Mouse (Mus musculus): Measurements from ENCODE around the gene Magi2. TPM values are rescaled to one million over a fixed set of nuclear protein-coding genes. Genes with fewer than 3 reads are reported as not detected.

The Magi2 gene
- polyA plus RNA-seq, 1 experiment from 2014 or later = 0.78 TPM

DNA sequence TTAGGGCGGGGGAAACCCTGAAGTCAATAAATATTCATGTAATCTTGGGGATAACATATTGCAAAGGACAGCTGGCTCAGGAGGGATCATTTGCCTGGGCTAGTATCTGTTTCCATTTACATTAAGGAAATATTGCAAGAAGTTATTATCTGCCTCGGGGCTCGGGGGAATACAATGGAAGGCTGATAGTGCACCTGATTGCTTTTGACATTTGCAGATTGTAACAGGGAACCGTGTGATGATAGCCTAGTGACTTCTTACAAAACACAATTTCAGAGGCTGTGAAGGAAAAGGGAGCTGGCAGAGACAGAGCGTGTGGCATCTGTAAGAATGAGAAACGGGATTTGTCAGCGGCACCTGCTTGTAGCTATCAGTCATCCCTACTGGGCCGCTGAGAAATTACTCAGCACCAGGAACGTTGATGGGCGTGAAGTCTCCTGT lies 1356.2 kb downstream of the Magi2 start:
- DNase-seq (ENCODE audit: low spot score) = no peak

DNA sequence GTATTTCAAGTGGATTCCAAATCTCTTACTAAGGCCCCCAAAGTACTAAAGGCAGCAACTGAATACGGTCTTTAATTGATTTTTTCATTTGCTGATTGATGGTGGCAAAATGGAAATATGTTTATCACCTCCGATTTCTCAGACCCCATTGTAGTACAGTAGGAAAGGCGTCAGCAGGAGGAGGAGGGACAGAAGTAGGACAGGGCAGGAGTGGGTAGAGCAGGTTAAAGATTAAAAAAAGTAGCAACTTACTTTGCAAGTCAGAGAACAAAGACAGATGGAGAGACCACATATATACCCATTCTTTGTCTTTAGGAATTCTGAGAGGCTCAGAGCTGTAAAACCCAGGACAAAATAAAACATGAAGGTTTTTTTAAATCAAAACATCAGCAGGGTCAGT lies 1356.8 kb downstream of the Magi2 start:
- DNase-seq (ENCODE audit: low spot score) = no peak

DNA sequence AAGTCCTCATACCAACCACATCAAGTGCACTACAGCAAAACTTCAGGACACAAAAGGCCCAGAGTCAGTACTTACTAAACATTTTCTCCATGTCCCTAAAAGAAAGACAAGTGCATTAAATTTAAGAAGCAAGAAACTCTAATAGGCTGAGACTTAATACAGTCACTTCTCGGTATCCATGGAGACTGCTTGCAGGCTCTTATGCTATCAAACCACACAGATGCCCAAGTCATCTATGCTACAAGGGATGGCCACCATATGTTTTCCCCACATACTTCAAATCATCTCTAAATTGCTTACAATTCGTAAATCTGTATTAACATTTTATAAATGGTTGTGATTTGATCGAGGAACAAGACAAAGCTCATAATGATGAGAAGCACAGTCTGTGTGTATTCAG lies 1357.9 kb downstream of the Magi2 start:
- no peak for DNase-seq (ENCODE audit: low spot score)

DNA sequence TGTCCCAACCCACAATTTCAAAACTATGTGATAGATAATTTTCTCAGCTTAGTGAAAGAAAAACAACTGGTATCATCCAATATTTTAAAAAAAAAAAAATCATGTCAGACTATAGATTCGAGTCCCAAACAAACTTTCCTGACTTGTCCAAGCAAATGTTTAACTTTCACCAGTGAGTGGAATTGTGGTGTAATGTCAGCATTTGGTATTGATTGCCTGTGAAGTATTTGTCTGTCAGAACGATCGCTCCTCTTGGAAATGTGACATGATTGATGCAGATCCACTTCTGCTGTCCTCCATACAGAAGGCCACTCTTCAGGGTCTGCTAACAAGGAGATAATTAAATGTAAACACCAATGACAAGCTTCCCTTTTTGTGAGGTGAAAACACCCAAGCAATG lies 1362.9 kb downstream of the Magi2 start:
- DNase-seq (ENCODE audit: low spot score) = no peak

DNA sequence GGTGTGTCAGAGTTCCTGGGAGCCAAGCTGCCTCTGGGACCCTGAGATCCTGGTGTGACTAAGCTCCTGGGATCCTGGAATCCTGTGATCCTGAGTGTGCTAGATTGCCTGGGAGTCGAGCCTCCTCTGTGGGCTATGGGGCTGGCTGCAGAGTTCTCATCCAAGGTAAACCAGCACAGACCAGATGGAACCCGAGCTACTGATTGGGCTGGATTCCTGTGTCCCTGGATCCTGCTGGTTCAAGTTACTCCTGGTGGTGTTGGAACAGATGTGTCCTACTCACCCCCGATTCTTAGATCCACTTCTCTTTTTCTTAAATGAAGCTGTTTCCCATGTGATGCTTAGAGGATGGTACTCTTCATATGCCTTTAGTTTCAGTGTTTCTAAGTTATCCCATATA lies 1371.4 kb downstream of the Magi2 start:
- no peak for DNase-seq (ENCODE audit: low spot score)

DNA sequence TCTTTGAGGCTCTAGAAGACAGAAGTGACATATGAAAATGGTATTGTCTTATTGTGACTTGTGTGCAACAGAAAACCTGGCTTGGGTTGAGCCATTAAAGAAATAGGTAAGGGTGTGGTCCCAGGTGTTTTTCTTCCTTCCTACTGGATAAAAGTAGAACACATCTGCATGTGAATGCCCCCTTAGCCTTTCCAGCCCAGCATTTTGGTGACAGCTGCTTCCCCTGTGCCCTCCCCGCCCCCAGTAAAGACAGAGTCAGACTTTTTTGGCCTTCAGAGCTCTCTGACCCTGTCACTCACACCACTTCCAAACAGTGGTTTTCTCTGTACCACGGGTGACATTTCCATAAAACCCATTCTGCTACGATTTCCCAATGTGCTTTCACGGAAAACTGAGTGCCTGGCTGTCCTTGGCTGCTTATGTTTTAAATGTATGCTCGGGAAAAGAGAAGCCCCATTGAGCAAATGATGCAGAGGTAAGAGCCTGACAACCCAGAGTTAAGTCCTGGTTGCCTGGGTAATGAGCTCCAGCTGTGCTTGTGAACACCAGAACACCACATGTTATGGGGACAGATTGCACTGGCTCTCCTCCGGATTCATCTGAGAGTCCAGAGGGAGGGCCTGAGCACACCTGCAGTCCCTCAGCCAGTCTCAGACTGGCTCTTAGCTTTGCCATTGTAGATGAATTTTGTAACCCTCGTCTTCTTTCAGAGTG lies 1377.1 kb downstream of the Magi2 start:
- DNase-seq (ENCODE audit: low spot score) = no peak

DNA sequence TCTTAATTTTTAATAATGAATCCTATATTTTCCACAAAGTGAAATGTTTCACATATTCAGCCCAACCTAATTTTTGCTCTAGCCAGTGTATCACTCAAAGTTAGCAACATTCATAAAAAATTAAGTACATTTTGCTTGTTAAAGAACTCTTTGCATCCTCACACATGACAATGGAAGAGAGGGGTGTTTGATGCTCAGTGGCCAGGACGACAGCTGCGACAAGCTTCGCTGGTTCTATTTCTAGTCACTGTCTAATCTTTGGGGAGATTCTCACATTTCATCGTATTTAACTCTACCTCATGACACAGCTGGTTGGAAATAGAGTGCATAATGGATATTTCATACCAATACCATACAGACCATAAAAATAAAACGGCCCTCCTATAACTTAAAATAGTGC lies 1379.7 kb downstream of the Magi2 start:
- no peak for DNase-seq (ENCODE audit: low spot score)

DNA sequence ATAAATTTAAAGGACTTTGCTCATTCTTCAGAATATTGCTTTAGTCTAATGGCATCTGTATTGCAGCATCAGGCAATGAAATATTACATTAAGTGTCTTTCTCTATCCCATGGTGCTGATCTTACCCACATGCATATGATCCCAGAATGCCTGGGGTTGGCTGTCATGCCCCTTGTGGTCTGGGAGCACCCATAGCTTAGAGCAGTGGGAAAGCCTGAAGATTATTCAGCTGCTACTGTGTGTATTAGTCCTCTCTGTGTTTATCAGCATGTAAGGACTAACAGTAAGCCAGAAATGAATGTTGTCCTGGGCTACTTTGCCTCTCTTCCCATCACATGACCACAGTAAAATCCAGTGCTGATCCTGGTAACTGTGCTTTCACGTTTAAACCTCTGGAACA lies 1380.7 kb downstream of the Magi2 start:
- DNase-seq (ENCODE audit: low spot score) = no peak

DNA sequence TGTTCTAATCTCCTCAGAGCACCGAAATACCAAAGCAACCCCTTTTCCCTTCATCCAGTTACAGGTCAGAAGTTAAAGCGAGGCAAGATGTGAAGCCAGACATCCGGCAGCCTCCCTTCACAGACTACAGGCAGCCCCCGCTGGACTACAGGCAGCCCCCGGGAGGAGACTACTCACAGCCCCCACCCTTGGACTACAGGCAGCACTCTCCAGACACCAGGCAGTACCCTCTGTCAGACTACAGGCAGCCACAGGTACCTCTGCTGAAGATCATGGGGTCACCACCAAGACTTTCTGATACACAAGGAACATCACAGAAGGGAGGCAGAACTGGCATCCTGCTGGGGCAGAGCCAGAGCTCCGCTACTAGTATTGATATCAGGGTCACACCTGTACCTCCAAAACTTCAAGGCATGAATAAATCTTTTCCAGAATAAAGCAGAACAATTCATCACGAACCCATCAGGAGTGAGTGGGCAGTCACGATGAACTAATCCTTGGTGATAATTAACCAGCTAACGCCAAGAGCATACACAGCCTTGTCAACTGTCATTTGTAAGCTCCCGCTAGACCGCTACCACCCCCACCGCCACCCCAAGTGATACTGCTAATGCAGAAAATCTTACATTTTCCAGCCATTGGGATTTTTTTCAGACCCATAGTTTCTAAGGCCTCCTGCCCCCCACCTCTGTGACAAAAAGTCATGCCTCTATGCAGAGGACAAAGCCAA lies 1382.5 kb downstream of the Magi2 start:
- DNase-seq (ENCODE audit: low spot score) = no peak

DNA sequence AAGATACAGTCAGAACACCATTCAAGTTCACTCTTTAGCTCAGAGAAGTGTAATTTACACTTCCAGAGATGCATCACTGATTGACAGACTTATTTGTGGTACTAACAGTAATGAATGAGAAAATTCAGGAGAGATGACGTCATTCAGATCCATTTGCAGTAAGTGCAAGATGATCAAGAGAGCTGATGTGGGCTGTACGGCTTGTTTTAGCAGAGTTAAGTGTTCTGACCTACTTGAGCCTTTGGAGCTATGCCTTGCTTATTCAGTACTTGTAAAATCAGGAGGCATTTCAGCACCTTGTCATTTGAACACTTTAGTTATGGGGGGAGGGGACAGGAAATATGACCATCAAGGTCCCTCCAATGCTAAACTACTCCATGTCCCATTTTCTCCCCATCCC lies 1383.8 kb downstream of the Magi2 start:
- DNase-seq (ENCODE audit: low spot score) = no peak

DNA sequence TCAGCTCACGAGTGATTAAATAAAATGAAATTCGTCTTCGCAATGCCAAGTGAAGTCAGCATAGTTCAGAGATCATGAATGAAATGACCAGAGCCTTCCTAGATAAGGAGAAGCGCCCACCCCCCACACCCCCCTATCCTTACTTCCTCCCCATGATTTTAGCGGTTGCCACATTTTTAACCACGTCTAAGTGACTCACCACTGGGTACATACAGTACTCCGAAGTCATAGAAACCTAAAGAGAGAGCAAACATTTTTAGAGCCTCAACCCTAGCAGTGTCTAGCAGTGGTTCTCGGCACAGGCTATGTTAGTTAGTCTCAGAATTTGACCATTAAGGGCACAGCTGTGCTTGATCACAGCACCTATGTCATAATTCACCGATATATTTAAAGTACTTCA lies 1385.8 kb downstream of the Magi2 start:
- DNase-seq (ENCODE audit: low spot score) = no peak

DNA sequence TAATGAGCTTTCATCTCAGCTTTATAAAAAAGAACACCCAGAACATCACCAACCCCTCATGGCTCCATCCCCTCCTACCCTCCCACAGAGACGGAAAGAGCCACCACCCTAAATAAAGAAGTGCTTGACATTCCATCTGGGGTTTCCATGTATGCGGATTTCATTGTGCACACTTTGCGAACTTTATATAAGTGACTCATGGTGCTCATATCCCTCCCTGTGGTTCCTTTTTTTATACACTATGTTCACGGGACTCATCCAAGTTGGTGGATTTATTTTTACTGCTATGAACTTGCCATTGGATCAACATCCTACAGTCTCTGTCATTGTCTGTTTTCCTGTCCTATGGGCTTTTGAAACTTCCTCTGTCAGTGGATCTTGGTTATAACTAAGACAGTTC lies 1388.1 kb downstream of the Magi2 start:
- no peak for DNase-seq (ENCODE audit: low spot score)

DNA sequence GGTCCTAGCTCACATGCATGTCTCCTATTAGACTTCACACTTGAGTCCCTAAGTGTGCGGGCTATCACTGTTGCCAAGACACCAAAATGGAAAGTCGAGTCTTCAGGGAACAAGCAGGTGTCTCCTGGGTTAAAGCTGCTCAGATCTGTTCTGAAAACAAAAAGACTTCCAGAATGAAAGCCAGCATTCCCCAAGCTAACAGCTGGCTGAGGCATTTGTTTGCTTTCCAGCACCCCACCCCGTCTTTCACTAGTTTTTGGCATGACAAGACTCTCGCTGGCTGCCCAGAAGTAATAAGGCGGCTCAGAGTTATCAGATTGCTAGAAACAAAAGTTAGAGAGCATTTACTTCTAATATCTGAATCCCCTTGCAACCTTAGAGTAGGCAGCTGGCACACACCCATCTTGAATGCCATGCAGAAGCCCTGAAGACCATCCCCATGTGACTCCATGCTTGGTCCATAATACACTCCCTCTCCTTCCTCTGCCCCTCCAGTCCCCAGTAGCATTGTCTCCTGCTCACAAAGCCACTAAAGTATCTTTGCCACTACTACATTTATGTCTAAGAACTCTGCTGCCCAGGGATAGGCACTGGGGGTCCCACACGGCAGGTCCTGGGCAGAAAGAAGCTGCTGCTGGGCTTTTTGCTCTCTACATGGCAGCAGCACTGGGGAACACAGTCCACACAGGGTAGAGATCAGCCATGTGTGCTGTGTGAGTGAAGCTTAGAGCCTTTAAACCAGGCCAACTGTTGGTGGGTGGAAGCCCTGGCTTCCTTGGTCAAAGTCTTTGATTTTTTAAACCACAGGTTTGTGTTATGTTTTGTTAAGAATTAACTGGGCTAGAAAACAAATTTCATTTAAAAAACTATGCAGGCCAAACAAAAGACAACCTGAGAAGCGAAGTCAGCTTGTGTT lies 1394.0 kb downstream of the Magi2 start:
- no peak for DNase-seq (ENCODE audit: low spot score)

DNA sequence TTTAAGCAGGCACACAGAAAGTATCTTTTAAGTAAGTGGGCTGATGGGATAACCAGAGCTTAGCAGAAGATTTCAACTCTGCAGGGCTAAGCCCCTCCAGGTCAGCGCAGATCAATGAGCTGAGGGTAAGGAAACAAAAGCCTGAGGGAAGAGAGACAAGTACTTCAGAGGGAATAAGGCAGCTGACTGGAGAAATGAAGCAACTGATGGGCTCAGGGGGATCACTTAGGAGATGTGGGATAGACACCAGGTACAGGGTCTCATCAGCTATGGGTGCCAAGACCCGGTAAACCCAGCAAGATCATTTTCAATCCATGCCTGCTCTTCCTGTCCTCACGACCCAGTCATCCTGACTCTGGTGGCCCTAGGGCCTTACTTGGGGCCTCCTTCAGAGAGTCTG lies 1395.6 kb downstream of the Magi2 start:
- DNase-seq (ENCODE audit: low spot score) = no peak

DNA sequence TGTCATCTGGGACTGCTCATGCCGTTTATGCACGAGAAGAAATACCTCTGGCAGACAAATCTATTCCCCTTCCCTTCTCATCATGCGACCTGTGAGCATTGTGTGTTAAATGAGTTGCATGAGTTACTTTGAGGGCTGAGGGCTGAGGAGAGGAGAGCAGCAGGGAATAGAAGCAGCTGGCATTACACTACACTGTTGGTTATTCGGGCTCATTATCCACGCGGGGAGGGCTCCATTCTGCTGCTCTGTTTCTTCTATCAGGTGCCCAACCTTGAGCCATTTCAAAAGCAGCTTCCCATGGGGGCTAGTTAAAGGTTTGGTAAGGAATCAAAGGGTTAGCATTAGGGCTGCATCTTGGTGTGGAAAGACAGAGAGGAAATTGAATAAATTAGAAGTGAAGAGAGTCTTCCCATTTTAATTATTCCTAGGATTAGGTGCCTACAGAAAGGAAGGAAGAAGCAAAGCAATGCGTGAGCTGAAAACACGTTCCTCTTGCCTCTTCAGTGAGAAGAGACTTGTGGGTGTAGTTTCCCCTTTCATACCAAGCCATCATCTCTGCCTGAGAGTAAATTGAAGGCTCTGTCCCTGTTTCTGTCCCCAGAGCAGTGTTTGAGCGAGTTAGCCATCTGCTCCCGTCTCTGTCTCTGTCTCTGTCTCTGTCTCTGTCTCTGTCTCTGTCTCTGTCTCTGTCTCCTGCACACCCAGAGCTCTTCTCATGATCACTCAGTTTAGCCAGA lies 1396.2 kb downstream of the Magi2 start:
- DNase-seq (ENCODE audit: low spot score) = no peak

DNA sequence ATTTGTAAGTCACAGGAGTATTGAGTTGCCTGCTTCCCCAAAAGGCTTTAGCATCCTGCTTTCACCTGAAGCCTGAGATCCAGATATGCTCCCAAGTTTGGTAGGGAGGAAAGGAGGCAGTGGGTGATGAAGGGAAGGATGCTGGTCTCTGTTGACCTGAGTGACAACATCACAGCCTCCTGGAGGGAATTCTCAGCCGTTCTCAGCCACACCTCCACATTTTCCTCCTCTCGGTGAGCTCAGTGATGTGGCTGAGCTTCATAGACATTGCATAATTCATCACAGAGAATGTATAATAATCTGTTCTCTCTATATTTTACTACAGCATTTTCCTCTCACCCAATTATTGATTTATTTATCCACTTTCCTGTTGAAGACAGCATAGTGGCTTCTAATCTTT lies 1398.3 kb downstream of the Magi2 start:
- no peak for DNase-seq (ENCODE audit: low spot score)

DNA sequence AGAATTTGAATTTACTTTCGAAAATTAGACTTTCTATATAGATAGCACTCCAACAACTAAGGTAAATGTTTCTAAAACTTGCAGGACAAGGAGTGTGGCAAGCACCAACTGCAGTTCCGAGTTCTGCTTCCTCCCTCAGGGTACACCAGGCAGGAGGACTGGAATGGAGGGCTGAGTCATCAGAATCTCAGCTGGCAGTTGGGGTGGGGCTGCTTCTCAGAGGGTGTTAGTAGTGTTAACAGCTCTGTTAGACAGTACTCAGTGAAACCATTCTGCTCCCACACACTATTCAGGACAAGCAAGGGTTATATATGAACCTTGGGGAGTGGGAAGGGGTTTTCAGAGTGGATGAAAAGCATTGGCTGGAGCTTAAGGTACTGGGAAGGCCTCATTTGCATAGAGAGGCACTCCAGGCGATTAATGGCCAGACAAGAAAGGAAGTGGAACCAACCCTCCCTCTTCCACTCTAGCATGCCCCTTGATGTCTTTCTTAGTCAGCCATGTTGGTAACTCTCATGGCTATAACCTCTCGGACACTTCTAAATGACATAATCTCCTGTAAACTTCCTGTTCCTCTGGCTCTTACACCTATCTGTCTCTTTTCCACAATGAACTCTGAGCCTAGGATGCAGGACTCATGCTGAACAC lies 1402.2 kb downstream of the Magi2 start:
- no peak for DNase-seq (ENCODE audit: low spot score)

DNA sequence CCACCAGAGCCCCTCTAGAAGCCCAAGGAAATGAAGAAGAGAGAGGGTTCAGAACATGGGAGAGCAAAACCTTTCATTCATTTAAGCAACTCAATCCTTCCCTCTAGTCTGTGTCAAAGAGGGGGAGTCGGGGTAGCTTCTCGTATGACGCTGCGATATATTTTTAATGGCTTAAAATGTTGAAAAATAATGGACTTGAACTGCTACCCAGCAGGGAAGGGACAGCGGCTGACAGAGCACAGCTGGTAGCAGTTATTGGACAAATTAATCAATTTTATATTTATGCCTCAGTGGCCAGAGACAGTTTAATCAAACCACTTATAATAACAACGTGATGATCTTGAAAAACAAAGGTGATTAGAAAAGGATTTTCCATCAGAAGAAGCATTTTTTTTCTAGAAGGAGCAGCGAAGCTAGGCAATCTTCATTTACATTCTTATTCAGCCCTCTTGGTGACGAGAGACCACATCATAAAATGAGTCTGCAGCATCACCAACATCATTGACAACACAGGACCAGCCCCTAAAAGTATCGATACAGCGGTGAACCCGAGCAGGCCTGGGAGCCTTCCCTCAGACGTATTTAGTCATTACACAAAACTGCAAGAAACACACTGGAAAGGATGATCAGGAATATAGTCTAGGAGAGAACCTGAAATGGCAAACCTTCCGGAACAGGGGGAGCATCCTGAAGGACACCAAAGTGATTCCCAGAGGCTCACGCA lies 1407.4 kb downstream of the Magi2 start:
- DNase-seq (ENCODE audit: low spot score) = no peak

DNA sequence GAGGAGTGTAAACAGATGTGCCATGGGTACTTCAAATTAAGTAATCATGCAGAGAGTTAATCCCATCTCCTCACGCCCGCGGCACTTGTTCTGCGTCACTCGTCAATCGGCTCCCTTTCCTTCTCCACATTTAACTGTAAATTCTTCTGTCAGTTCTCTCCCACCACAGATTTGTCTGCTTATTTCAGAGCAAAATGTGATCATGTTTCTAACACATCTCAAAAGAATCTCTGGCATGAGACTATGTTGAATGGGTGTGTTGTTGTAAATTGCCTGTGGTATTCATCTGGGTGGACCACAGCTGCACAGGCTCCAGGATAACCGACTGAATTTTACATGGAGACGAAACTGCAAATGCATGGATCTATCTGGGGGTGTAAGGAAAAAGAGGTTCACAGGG lies 1408.0 kb downstream of the Magi2 start:
- no peak for DNase-seq (ENCODE audit: low spot score)

DNA sequence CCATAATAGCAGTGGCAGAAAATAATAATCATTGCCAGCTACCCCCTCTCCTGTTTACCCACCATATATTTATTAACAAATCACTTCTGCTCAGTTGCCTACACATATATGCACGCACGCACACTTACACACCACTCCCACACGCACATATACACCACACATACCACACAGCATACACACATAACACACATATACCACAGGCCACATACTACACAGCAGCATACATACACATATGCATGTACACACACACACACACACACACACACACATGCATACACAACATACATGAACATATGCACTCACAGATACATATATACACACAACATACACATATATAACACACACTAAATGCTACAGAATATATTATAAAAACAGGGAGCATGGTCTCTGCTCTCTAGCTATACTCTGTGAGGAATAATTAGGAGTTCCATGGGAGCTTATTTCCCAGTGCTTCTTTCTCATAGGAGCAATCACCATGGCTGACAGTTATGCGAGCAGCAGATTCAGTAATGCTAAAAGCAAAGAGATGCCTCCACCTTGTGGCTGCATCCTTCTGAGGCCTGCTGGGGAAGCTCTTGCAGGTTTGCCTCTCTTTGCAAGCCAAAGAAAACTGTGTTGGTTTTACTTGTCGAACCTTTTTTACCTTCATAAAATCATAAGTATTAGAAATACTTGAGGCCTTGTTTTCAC lies 1410.6 kb downstream of the Magi2 start:
- DNase-seq (ENCODE audit: low spot score) = no peak

Data from thymus, postnatal 0 days (tissue).